Mouse (Mus musculus) layer of hippocampus, postnatal 14 days (tissue): ENCODE data around the gene Gpc5. TPM values are rescaled to one million over a fixed set of nuclear protein-coding genes. Genes with fewer than 3 reads are reported as not detected.
A peak's percentile ranks its signal among the peaks of the same experiment; 100 is the strongest.

ENCODE experiments used
- DNase-seq, 2 experiments: peaks; one replicate each; pipeline ENCODE4 v3.0.0; 2021 to 2022; ENCODE audit warnings: low spot score in 2 of 2, mixed read lengths in 1 of 2
- total RNA-seq, 2 experiments: library from RNA; stranded (reverse); gene quantifications; 2 replicates each; pipeline ENCODE4 v1.2.3; 2021

Gene Gpc5
- total RNA-seq, 2 experiments from 2014 or later: 43.1 to 46.3 TPM

DNA sequence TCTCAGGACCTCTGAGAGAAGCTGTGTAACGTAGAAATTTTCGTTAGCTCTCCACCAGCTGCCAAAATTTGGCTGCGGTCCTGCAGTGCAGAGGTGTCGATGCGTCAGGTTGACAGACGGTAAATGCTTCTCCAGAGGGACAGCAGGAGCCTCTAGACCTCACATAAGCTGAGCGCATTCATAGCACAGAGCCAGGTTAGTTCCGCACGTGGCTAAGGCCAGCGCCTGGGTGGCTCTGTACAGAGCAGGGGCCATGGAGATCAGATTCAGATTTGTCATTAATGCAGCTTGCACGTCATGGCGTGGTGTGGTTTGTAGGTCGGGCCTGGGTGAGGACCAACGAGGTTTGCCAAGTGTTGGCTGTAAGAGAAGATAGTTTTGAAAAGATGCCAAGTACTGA, 385.3 kb downstream of the Gpc5 start:
- no peak for DNase-seq

DNA sequence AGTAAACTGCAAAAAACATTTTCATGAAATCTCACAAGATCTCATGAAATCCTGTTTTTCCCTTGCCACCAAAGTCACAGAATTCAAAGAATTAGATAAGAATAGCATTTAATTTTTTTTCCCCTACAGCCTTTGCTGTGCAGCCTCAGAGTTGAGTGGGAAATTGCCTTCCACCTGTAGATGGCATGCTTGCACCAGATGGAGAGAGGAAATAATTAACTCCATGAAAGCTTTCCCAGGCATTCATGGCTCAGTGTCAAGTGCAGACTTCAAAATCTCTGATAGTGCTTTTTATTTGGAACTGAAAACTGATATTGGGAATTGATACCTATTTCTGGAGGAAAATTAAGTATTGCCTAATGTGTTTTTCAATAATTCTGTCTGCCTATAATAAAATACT, 393.1 kb downstream of the Gpc5 start:
- peak; percentile 32 to 77 for DNase-seq

DNA sequence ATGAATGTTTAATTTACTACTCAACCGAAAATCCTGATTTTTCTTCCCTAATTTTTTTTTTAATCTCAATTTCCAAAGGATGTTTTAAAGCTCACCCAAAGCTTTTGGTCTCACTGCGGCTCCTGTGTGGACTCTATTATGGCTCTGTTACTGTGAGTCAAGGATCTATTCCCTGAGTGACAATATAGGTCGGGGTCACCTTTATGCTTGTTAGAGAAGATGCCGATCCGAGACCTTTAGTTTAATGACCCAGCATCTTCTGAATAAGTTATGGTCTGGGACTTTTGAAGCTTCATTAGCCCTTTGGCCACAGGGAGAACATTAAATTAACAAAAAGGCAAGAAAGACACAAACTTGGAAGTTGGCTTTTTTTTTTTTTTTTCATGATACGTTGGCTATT, 408.8 kb downstream of the Gpc5 start:
- no peak for DNase-seq

DNA sequence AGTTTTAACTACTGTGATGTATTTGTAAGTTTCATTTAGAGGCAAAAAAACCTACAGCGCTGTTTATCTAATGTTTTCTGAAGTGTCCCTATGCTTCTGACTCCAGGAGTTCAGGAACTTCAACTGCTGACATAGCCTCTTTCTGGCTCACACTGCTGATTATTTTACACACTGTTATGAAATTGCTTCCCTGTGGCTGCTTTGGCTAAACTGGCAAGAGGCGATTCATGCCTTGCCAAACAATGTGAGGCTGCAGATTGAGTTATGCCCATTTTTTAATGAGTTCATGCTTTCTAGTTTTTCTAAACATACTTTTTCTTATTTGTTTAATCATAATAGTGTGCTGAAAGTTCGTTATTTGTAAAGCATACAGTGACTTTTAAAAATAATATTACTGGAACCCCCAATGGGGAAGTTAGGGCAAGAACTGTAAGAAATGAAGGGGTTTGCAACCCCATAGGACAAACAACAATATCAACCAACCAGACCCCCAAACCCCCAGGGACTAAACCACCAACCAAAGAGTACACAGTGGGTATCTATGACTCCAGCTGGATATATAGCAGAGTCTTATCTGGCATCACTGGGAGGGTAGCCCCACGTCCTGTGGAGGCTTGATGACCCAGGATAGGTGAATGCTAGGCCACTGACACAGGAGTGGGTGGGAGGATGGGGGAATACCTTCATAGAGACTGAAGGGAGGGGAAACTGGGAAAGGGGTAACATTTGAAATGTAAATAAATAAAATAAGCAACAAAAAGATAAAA, 454.7 kb downstream of the Gpc5 start:
- DNase-seq: peak in 1 of 2 experiments; percentile 2

DNA sequence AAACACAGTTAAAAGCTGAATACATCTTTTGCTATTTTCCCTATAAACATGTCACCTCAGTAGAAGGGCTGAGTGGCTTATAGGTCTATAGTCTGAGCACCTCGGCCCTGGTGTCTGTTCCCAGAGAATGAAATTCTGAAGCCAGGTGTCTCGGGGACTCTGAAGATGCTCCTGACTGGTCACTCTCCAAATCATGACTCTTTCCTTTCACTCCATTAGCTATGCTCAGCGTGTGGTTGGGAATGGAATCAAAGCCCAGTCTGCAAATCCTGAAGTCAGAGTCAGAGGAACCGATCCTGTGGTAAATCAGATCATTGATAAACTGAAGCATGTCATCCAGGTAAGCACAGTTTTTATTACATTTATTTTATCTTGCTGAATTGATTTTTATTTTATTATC, 460.0 kb downstream of the Gpc5 start:
- no peak for DNase-seq

DNA sequence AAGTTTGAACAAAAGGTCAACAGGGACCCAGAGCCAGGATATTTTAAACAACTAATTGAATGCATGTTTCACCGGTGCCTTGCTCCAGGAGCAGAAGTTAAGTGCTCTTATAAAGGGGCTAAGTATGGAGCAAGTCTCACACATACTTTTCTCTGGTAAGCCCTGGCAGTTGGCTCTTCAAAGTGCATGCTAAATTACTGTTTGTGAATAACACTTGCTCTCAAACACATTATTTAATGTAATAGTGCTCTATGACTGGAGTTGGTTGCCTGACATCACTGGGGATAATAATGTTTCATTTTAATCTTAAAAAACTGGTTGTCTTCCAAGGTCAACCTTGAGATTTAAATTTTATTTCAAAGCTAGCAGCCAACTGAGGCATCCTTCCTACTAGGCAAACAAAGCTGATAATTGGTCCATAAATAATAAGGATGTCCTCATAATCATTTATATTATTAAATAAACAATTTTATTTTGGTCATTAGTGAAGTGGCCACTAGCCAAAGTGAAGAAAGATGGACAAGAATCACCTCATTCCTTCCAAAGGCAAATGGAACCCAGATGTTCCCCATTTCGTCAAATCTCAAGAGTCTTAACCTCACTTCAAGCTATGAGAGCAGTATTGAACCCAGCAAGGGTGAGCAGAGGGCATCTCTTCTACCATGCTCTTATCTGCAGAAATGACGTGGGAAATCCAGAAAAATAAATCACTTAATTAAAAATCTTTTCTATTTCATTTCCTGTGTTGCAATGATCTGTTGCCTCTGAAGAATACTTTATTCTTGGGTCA, 488.6 kb downstream of the Gpc5 start:
- DNase-seq: no peak

DNA sequence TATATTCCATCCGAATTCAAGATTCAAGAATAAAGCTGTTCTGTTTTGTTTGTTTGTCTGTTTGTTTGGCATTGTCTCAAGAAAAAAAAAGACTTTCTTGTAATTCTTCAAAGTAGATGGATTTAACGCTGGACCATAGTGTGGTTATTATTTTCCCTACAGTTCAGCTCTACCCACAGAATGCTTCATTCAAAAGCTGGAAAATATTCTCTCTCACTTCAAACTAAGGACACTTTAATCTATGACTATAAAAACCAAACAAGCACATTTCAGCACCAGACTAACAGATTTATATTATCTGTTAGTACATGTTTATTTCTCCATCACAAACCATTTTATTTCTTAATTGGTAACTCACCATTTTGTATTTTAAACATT, 489.2 kb downstream of the Gpc5 start:
- DNase-seq: no peak

DNA sequence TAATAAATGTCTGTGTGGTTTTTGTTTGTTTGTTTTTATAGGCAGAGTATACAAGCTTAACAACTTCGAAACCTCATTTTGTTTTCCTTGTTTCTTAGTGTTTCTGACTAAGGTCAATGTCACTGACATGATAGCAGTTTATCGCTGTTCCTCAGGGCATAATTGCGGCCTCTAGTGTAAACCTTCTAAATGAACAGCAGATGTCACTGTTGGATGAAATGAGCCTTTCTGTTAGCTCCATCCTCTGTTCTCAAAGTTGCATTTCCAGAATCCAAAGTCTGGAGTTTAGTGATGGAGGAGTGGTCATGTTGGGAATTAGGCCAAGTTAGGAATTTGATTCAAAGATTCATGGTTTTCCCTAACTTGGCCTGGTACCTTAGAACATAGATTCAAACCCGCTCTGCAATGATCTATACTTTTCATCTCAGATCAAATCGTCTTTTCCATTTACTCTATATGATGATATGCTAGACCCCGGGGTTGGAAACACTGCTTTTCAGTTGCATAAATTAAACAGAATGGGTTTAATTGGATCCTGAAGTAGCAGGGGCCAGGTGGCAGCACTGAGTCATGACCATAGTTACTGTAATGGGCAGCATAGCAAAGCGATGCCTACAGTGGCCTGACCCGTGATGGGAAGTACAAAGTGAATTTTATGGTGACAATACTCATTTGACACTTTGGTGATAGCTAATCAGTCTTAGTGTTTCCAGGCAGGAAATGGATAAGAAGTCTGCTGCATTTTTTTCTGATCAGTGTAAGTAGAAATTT, 508.4 kb downstream of the Gpc5 start:
- peak in 1 of 2 experiments; percentile 49 for DNase-seq

DNA sequence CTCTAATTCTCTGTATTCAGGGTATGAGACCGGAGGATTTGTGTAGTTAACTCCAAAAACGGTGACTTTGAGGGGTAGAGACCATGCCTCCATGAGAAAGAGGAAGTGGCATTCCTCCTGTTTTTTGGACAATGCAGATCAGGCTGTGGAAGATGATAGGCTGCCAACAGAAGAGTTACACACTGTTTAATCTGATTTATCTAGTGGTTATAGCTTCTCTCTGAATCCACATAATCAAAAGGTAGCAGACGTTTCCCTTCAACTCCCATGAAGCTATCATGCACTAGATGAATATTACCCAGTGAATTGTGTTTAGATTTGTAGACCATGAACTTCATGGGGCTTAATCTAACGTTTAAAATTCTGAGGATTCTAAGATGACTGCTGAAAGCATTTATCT, 522.1 kb downstream of the Gpc5 start:
- DNase-seq: no peak

DNA sequence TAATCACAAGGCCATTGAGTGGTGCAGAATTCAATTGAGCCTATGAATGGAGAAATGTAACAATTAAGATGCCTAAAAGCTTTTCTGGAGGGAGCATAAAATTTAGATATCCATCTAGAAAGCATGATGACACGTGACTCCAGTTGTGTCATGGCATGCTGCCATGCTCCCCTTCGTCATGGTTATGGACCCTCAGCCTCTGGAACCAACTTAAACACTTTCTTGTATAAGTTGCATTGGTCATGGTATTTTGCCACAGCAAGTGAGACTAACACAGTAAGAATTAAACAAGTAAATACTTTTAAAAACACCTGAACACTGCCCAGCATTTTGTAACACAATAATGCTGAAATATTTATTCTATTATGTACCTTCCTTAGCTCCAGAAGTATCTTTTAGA, 524.3 kb downstream of the Gpc5 start:
- DNase-seq: no peak

DNA sequence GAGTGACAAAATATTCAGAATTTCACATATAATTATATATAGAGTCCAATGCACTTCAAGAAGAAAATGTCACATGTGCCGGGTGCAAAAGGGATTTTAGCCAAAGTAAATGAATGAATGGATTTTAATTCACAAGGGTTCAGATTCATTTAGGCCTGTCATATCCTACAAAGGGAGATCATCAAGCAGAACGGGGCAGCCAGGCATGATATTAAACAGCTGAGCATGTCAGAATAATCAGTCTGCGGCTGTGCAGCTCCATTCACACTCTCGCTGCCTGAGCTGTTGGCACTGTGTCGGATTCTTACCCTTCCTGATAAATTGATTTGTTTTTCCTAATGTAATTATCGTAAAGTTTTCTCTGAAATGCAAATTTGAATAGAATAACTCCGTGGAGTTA, 524.8 kb downstream of the Gpc5 start:
- DNase-seq: peak in 1 of 2 experiments; percentile 33

DNA sequence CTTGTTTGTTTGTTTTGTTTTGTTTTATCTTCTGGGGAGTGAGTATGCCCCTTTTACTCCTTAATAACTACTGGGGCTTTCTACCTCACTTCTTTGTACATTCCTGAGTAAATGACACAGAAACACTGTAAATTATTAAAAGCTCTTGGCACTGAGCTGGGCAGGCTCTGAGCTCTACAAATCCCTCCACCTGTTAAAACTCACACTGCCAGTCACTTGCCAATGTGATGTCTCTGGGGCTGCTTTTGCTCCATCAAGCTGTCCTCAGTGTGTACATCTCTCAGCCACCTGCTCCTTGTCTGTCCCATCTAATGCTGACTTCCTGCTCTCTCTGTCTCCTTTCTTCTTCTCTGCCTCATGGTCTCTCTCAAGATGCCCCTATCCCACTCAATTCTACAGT, 528.5 kb downstream of the Gpc5 start:
- DNase-seq: peak in 1 of 2 experiments; percentile 25

DNA sequence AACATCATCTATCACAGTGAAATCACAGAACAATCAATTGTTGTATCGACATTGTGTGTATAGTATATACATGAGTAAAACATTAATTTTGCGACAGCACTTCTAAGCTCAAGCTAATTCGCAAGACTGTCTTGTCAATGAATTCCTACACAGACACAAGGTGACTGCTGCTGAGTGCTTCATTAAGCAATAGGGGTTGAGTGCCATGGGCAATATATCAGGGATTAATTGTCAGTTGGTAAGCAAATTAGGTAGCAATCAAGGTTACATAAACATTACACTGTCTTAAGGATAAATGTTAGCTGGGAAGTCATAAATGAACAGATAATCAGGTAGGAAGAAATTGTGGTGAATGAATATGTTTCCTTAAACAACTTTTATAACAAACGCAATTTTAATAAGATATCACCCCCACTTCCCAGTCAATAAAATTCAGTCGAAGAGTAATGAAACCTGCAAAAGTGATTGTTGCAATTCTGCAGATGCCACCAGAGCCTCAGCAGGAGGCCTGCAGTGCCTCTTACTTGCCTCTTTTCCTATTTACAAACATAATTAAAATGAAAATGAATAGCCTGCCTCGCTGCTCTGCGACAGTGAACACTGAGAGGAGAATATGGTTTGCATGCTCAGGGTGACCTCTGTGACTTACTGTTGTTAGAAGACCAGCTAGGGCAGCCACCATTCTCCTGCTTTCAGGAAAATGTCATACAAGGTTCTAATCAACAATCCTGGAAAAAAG, 539.3 kb downstream of the Gpc5 start:
- DNase-seq: no peak

DNA sequence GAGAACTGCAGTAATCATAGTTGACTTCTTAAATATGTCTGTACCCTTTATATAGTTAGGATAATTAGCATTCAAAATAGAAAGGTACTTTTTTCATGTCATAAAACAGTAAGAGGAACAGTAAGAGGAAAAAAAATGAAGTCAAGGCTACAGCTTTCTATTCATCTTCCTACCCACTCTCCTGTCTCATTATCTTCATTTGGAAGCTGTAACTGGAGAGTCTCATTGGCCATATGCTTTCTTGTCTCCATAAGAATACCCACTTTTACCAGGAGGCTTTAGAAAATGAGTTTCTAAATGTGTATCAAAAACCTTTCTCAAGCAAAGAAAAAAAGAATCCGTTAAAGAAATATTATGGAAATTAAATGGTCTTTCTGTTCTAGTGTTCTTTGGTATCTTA, 541.3 kb downstream of the Gpc5 start:
- DNase-seq: no peak

DNA sequence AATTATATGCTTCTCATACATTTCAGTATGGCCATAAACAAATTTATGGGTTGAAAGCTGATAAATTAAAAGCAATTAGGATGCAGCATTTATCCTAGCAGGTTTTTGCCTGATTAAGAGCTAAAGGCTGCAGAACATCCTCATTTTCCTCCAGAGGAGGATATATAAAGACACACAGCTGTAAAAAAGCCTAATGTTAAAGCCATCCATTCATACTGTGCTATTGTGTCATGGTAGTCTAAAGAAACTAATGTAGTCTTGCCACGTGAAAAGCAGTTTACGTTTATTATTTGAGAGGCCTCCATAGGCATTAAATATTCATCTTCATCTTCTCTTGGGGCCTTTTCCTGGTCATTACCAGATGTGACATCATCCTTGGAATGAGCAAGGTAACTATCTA, 587.9 kb downstream of the Gpc5 start:
- no peak for DNase-seq

DNA sequence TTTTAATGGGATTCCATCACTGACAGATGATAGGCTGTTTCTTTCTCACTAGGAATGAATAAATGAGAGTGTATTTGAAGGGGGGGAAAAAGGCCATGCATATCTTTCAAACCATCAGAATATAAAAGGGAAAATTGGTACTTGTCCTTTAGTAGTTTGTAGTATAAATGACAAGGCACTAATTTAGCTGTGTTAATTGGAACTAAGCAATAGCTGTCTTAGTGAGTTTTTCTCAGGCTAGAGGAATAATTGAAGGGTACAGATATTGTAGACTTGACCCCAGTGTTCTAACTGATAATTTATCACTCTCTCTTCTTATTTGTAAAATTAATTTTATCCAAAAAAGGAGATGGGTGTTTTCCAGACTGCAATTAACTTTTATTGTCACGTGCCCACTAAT, 654.0 kb downstream of the Gpc5 start:
- DNase-seq: no peak

DNA sequence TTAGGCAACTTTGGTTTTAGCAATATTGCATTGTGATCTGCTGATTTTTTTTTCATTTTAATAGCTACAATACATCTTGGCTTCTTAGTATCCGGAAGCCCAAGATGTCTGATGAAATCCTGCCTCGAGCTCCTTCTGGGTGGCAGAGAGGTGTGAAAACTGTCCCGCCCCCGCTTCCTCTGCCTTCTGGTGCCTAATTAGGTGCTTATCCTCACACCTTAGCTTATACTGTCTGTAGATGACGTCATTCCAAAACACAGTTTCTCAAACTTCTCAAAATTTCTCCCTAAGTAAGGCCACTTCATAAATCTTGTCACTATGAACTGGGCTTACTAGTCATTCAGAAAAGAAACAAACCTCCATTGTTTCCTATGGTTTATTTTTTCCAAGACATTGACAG, 668.2 kb downstream of the Gpc5 start:
- DNase-seq: no peak

DNA sequence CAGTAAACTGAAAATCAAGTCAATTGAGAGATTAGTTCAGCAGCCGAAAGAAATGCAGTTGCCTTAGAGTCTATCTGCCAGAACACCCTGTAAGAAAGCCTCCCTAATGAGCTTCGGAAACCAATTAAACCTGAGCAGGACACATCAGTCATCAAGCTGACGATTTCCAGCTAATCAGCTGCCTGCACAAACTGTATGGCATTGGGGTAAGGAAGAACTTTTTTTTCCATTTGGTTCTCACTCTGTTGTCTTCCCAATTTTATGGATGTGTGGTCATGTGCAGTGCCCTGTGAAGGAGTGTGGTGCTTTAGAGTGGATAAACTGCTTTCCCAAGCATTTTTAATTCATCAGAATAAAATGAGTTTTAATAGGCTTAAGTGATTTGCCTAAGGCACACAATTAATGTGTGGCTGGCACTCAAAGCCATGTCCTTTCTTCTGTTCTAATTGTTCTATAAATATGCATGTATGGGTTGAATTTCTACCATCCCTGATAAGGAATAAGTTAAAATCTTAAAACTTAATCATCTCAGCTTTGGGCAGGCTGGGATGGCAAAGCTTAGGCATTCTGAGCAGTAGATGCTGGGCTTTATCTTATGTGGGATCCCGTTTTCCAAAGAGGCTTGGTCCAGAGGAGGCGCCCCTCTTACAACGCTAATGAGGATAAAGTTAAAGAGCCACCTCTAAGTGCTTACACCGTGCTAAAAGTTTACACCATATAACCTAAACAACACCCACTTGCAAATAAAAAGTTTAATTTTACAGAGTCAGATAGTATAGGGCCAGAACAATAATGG, 687.6 kb downstream of the Gpc5 start:
- DNase-seq: no peak

DNA sequence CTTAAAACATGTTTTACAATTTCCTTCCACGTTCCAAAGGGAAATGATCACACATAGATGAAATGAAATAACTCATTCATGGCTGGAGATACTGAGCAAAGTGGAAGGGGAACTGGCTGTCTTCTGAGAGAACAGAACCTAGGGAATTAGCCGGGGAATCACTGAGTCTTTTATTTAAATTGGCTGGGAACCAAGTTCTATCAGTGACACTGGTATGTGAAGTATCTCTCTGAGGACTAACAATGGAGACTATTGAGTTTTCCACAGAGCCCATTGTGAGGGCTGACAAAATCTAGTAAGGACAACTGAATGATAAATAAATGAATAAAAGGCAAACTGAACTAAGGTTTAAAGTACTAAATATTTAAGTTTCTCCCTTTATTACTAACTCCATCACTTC, 712.7 kb downstream of the Gpc5 start:
- DNase-seq: peak in 1 of 2 experiments; percentile 29

DNA sequence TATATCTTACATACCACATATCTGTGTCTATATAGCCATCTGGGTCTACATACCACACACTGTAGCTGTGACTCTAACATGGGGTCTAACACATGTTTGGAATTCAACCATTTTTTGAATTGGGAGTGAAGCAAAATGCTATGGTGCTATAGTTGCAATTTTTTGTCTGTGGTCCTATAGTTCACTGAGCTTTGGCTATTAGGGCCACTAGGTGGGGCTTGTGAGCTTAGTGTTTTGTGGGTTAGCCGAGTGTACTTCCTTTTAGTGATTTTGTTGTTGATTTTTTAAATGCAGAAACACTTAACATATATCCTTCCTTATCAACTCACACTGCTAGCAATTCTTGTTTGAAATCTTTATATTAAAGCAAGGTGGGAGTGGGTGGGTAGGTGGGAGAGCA, 727.0 kb downstream of the Gpc5 start:
- no peak for DNase-seq
